ENCODE assay signal across 8 mouse cellular contexts in genomic region chr7:59230304-59230703, GRCm38 (mm10). TPM values are rescaled to one million over a fixed set of nuclear protein-coding genes. Genes with fewer than 3 reads are reported as not detected.
DNase-seq lines count a peak whose midpoint lies in the region; ATAC-seq and TF ChIP-seq lines count a peak whose summit lies in the region.

No protein-coding gene starts in this region.

- no peaks in the 10 kb centered on the region for H3K27me3 ChIP-seq in cerebellum, adult 2 months (ENCODE audit: control insufficient read depth, insufficient read depth, low read length)
- H3K27me3 ChIP-seq in neural tube, embryonic 11.5 days (ENCODE audit: control insufficient read depth, insufficient read depth, low read length), result no peaks in the 10 kb centered on the region
- H3K27me3 ChIP-seq in liver, embryonic 12.5 days (replicated peaks), result no peaks in the 10 kb centered on the region
- no peaks in the 10 kb centered on the region for H3K27me3 ChIP-seq in stomach, postnatal 0 days (ENCODE audit: control insufficient read depth, insufficient read depth, low read length)

- TF ChIP-seq POLR2A in cerebellum, adult 2 months (IDR thresholded peaks at IDR 0.05; ENCODE audit: borderline replicate concordance, insufficient read depth, low read length), result no peak

- no peaks in the 10 kb centered on the region for H3K9me3 ChIP-seq in neural tube, embryonic 11.5 days (ENCODE audit: control insufficient read depth, low read length)
- no peaks in the 10 kb centered on the region for H3K9me3 ChIP-seq in liver, embryonic 12.5 days (replicated peaks)
- no peaks in the 10 kb centered on the region for H3K9me3 ChIP-seq in stomach, postnatal 0 days (ENCODE audit: control insufficient read depth, low read length)

- H3K4me3 ChIP-seq in cerebellum, adult 2 months (replicated peaks; ENCODE audit: insufficient read depth, low read depth, low read length), result peak overlapping the region; percentile 82
- peak overlapping the region; percentile 96 for H3K4me3 ChIP-seq in neural tube, embryonic 11.5 days (ENCODE audit: low read depth, low read length)
- peak overlapping the region; percentile 72 for H3K4me3 ChIP-seq in liver, embryonic 12.5 days
- H3K4me3 ChIP-seq in stomach, postnatal 0 days (ENCODE audit: low read depth, low read length), result peak overlapping the region; percentile 94

- no peak overlapping the region for H3K27ac ChIP-seq in cerebellum, adult 2 months (ENCODE audit: insufficient read depth, low read length)
- H3K27ac ChIP-seq in neural tube, embryonic 11.5 days (ENCODE audit: low read depth, low read length), result no peak overlapping the region
- no peak overlapping the region for H3K27ac ChIP-seq in liver, embryonic 12.5 days
- no peak overlapping the region for H3K27ac ChIP-seq in stomach, postnatal 0 days (replicated peaks)

- no peak for TF ChIP-seq CTCF in cerebellum, adult 2 months (IDR thresholded peaks at IDR 0.05; ENCODE audit: borderline replicate concordance, insufficient read depth, low read depth, low read length)
- TF ChIP-seq CTCF in stomach, postnatal 0 days (IDR thresholded peaks at IDR 0.05; ENCODE audit: low read depth), result no peak

- no peak for TF ChIP-seq EP300 in stomach, postnatal 0 days (optimal IDR thresholded peaks at IDR 0.05)

- WGBS in cerebellum, adult 2 months, result 27% methylated on average over 4 of the region's 4 CpGs
- WGBS in neural tube, embryonic 11.5 days, result 63% methylated on average over 4 of the region's 4 CpGs
- 37% methylated on average over 4 of the region's 4 CpGs for WGBS in liver, embryonic 12.5 days (ENCODE audit: insufficient replicate concordance)
- WGBS in stomach, postnatal 0 days, result 32% methylated on average over 4 of the region's 4 CpGs

- H3K4me2 ChIP-seq in neural tube, embryonic 11.5 days (ENCODE audit: low read depth), result peak overlapping the region; percentile 48
- peak overlapping the region; percentile 77 for H3K4me2 ChIP-seq in liver, embryonic 12.5 days
- peak overlapping the region; percentile 66 for H3K4me2 ChIP-seq in stomach, postnatal 0 days (replicated peaks; ENCODE audit: low read depth)

- ATAC-seq in neural tube, embryonic 11.5 days (ENCODE audit: insufficient read depth, low FRiP score, low TSS enrichment), result no peak
- no peak for ATAC-seq in liver, embryonic 12.5 days
- ATAC-seq in stomach, postnatal 0 days (ENCODE audit: low FRiP score, low TSS enrichment), result no peak

- no peaks in the 10 kb centered on the region for H3K36me3 ChIP-seq in neural tube, embryonic 11.5 days (ENCODE audit: control insufficient read depth, insufficient read depth, low read length)
- H3K36me3 ChIP-seq in liver, embryonic 12.5 days, result no peaks in the 10 kb centered on the region
- H3K36me3 ChIP-seq in stomach, postnatal 0 days (ENCODE audit: control insufficient read depth, insufficient read depth, low read length), result no peaks in the 10 kb centered on the region

- no peaks in the 10 kb centered on the region; the same call in 1 of the 2 replicates for H3K4me1 ChIP-seq in cerebellum, adult 2 months (ENCODE audit: control insufficient read depth, insufficient read depth, low read length)
- peaks cover 2% of the 10 kb centered on the region; the same call in 1 of the 2 replicates for H3K4me1 ChIP-seq in neural tube, embryonic 11.5 days (ENCODE audit: control insufficient read depth, insufficient read depth, low read length)
- peaks cover 27% of the 10 kb centered on the region for H3K4me1 ChIP-seq in liver, embryonic 12.5 days
- no peaks in the 10 kb centered on the region for H3K4me1 ChIP-seq in stomach, postnatal 0 days (replicated peaks; ENCODE audit: control insufficient read depth, insufficient read depth)

- no peak for DNase-seq in cerebellum, adult 2 months
- DNase-seq in cerebellum, postnatal 25 days, result no peak
- DNase-seq in neural tube, embryonic 11.5 days (ENCODE audit: low spot score), result no peak
- no peak for DNase-seq in neural tube, embryonic 10.5 days (ENCODE audit: extremely low spot score, low spot score)
- DNase-seq in stomach, postnatal 0 days (ENCODE audit: low spot score), result no peak
- no peak for DNase-seq in urinary bladder, postnatal 36 days (ENCODE audit: low spot score in 2 of 2)
- DNase-seq in testis, postnatal 14 days (ENCODE audit: low spot score), result no peak

- no peak overlapping the region for H3K9ac ChIP-seq in neural tube, embryonic 11.5 days (ENCODE audit: low read length)
- peak overlapping the region; percentile 98 for H3K9ac ChIP-seq in liver, embryonic 12.5 days
- H3K9ac ChIP-seq in stomach, postnatal 0 days (ENCODE audit: low read length), result no peak overlapping the region

RNA-seq across cellular contexts. Expression of gene Ube3a, which starts 1.8 kb away (rescaled TPM):
- polyA plus RNA-seq in cerebellum, adult 2 months (2012; rRNA removed), result 34.5 and 41.3 TPM in 2 replicates
- polyA plus RNA-seq in neural tube, embryonic 11.5 days (2014; fragmentation: Nextera tagmentation; extraction: Ambion mirVana), result 156 and 168 TPM in 2 replicates
- 88.5 and 92.6 TPM in 2 replicates for polyA plus RNA-seq in liver, embryonic 12.5 days (2016; fragmentation: Nextera tagmentation; extraction: Ambion mirVana)
- polyA plus RNA-seq in stomach, postnatal 0 days (2015; fragmentation: Nextera tagmentation; extraction: Ambion mirVana), result 83.7 and 84.6 TPM in 2 replicates
